Mouse (Mus musculus) cerebellum, adult 2 months (tissue): ENCODE results near the gene Rnf126. TPM values are rescaled to one million over a fixed set of nuclear protein-coding genes. Genes with fewer than 3 reads are reported as not detected.

Source experiments
- DNase-seq, 2 experiments: peaks; one replicate each; pipeline ENCODE4 v3.0.0; 2021
- H3K27ac ChIP-seq: fragments of 200-500 bp; 2 replicates; pipeline ENCODE4 v1.5.1; 2012; ENCODE audit warnings: low read length, control low read depth, inconsistent platforms; ENCODE audit not compliant: insufficient read depth
- H3K27me3 ChIP-seq: fragments of 200-500 bp; 2 replicates; pipeline ENCODE4 v1.6.1; 2012; ENCODE audit warnings: inconsistent platforms, mild to moderate bottlenecking, low read length, moderate library complexity; ENCODE audit not compliant: control insufficient read depth, insufficient read depth
- H3K4me1 ChIP-seq: fragments of 200-500 bp; 2 replicates; pipeline ENCODE4 v1.6.1; 2011; ENCODE audit warnings: low read length; ENCODE audit not compliant: control insufficient read depth, insufficient read depth
- H3K4me3 ChIP-seq: fragments of 200-500 bp; replicated peaks from 2 replicates; pipeline ENCODE3; 2011; ENCODE audit warnings: mild to moderate bottlenecking, low read depth, low read length, control low read depth; ENCODE audit not compliant: insufficient read depth
- CTCF ChIP-seq: fragments of 200-500 bp; IDR thresholded peaks from 2 replicates; pipeline ENCODE4 v1.5.1; 2011; ENCODE audit warnings: low read depth, mild to moderate bottlenecking, control low read depth, low read length, moderate library complexity, borderline replicate concordance; ENCODE audit not compliant: insufficient read depth
- POLR2A ChIP-seq: fragments of 200-500 bp; IDR thresholded peaks from 2 replicates; pipeline ENCODE4 v1.6.1; 2011; ENCODE audit warnings: low read length, control low read depth, borderline replicate concordance; ENCODE audit not compliant: insufficient read depth
- WGBS: fragments of 180-500 bp; shearing (Covaris S2); methylation state at CpG from one replicate; pipeline ENCODE4 v1.1.7; 2018; 5-methylcytosine and 5-hydroxymethylcytosine counted together
- polyA plus RNA-seq: library from polyadenylated mRNA; depleted of rRNA; stranded (reverse); fragments of >200 nt; gene quantifications from 2 replicates; pipeline ENCODE4 v1.2.3, GENCODE M21; 2012

The Rnf126 gene
- polyA plus RNA-seq, 1 experiment: 126 TPM

DNA sequence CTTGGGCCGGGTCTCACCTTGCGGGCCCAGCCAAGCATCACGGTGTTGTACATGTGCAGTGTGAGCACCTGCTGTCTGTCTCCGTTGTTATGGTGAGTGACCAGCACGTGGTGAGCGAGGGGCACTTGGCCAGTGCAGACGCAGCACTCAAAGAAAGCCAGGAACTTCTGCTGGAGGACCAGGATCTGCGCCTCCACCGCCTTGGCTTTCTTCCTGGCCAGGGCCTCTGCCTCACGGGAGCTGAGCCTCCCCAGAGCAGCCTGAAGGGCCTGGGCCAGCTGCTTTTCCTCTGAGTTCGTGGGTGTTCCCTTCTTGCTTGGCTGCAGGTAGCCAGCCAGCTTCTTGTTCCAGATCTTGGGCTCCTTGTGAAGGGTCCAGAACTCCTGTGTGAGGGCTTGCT, 23.6 kb downstream of the Rnf126 start:
- peaks cover 28% of the 10 kb centered on the region for H3K4me1 ChIP-seq
- H3K4me3 ChIP-seq: no peak overlapping the region
- H3K27ac ChIP-seq: peak overlapping the region; percentile 62
- peak; percentile 44 to 53 for DNase-seq
- H3K27me3 ChIP-seq: no peaks in the 10 kb centered on the region
- TF ChIP-seq CTCF (no peak), POLR2A (no peak)
- 11% methylated on average over 11 of the region's 11 CpGs for WGBS

DNA sequence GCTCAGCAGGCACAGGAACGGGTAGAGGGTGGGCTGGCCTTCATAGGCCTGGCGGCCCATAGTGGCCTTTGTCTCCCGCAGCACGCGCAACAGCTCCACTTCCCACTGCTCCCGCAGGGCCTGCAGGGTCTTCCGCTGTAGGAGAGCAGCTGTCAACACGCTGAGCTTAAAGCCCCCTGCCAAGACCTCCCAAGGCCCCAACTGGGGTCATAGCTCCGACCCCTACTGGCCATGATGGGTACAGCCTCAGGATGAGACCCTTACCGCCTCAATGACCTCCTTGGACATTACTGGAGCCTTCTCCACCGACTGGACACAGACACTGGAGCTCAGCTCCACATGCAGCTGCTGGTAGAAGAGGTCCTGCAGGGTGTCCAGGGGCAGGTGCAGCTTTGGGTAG, 25.9 kb downstream of the Rnf126 start:
- Histone ChIP-seq H3K4me1 (peaks cover 29% of the 10 kb centered on the region), H3K27me3 (no peaks in the 10 kb centered on the region), H3K4me3 (no peak overlapping the region), H3K27ac (no peak overlapping the region)
- no peak for DNase-seq
- TF ChIP-seq POLR2A: no peak
- peak; percentile 24; the same call in 1 of the 2 replicates for TF ChIP-seq CTCF
- 54% methylated on average over 11 of the region's 11 CpGs for WGBS

DNA sequence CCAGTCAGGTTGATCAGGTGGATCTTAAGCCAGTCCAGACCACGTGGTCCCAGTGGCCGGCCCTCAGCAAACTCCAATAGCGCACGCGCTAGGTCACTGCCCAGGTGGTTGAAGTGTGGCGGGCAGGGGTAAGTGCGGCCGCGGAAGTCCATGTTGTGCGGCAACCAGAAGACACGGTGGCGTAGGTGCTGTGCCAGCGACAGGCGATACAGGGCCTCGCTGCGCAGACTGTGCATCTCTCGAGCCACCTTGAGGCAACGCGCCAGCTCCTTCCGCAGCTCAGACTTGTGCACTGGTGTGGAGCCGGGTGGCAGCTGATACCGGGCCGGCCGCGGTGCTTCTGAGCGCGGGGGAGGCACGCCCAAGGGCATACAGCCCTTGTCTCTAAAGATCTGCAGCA, 27.5 kb downstream of the Rnf126 start:
- 94% methylated on average over 28 of the region's 28 CpGs for WGBS

DNA sequence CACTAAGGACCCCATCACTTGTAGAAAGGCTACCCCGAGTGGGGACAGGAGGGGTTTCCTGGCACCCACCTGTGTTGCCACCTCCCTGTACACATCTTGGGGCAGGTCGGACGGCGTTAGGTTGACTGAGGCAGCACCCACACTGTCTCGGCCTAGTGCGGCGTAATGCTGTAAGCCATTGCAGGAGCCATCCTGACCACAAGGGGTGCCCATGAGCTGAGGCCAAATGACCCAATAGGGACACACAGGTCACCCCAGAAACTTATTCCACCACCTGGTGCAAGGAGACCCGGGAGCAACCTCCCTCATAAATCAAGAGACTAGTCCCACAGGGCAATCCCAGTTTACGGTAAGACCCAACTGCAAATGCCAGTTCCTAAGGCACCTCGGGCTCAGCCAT, 28.5 kb downstream of the Rnf126 start:
- H3K4me3 ChIP-seq: no peak overlapping the region
- no peak overlapping the region for H3K27ac ChIP-seq
- 82% methylated on average over 10 of the region's 10 CpGs for WGBS
- TF ChIP-seq POLR2A (no peak), CTCF (peak; percentile 77)
- no peak for DNase-seq
- H3K27me3 ChIP-seq: no peaks in the 10 kb centered on the region
- peaks cover 10% of the 10 kb centered on the region for H3K4me1 ChIP-seq

More for the DNA sequence above, 27.5 kb downstream of the Rnf126 start:
- DNase-seq: no peak
- peaks cover 19% of the 10 kb centered on the region for H3K4me1 ChIP-seq
- TF ChIP-seq CTCF (no peak), POLR2A (no peak)
- no peaks in the 10 kb centered on the region for H3K27me3 ChIP-seq
- no peak overlapping the region for H3K27ac ChIP-seq
- no peak overlapping the region for H3K4me3 ChIP-seq

DNA sequence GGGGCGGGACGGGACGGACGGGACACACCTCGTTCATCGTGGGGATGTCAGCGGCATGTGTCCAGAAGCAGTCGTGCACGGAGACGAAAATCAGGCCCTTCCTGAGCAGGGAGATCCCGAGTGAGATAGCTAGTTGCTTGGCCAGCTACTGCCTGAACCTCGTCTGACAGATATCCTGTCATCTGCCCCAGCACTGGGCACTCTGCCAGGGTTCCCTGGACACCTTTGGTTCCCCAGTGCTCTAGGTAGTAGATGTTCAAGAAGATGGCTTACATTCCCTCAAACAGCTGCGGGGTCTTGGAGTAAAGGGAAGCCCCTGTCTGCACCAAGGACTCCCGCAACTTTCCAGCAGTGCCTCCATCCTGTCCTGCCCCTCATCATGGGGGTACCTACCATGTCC, 30.0 kb downstream of the Rnf126 start:
- TF ChIP-seq POLR2A (no peak), CTCF (no peak)
- H3K27me3 ChIP-seq: no peaks in the 10 kb centered on the region
- WGBS: 46% methylated on average over 14 of the region's 14 CpGs
- H3K4me1 ChIP-seq: peaks cover 3% of the 10 kb centered on the region; the same call in 1 of the 2 replicates
- no peak overlapping the region for H3K4me3 ChIP-seq
- peak; percentile 41 to 47 for DNase-seq
- H3K27ac ChIP-seq: no peak overlapping the region

DNA sequence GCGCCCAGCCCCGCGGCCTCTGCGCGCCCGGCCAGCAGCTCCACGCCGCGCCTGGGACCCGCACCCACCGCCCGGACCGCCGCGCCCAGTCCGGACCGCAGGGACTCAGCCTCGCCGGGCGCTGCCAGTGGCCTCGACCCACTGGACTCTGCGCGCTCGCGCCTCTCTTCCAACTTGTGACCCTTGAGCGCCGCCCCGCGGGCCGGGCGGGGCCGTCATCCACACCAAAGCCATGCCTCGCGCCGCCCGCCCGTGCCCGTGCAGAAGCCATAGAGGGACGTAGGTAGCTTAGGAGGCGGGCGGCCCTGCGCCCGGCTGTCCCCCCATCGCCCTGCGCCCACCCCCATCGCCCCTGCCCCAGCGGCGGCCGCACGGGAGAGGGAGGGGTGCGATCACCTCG, 31.4 kb downstream of the Rnf126 start:
- H3K27ac ChIP-seq: no peak overlapping the region
- H3K4me3 ChIP-seq: no peak overlapping the region
- DNase-seq: peak in 1 of 2 experiments; percentile 43
- H3K4me1 ChIP-seq: peaks cover 3% of the 10 kb centered on the region; the same call in 1 of the 2 replicates
- no peak for TF ChIP-seq CTCF
- no peak for TF ChIP-seq POLR2A
- no peaks in the 10 kb centered on the region for H3K27me3 ChIP-seq
- 55% methylated on average over 46 of the region's 52 CpGs for WGBS

DNA sequence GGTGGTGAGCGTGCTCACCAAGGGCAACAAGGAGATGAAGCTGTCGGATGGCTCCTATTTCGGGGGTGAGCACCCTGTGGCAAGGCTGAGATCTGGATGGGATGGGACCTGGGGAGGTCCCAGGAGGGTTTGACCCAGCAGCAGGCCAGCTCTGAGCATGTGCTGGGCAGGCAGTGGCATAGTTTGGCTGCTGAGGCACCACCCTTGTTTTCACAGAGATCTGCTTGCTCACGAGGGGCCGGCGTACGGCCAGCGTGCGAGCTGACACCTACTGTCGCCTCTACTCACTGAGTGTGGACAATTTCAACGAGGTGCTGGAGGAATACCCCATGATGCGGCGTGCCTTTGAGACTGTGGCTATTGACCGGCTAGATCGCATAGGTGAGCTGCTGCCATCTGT, 32.9 kb downstream of the Rnf126 start:
- H3K4me3 ChIP-seq: no peak overlapping the region
- whole genome bisulfite sequencing: 95% methylated on average over 15 of the region's 15 CpGs
- no peak for TF ChIP-seq CTCF
- no peak for TF ChIP-seq POLR2A
- no peak for DNase-seq
- H3K27me3 ChIP-seq: no peaks in the 10 kb centered on the region
- no peak overlapping the region for H3K27ac ChIP-seq
- peaks cover 7% of the 10 kb centered on the region for H3K4me1 ChIP-seq

DNA sequence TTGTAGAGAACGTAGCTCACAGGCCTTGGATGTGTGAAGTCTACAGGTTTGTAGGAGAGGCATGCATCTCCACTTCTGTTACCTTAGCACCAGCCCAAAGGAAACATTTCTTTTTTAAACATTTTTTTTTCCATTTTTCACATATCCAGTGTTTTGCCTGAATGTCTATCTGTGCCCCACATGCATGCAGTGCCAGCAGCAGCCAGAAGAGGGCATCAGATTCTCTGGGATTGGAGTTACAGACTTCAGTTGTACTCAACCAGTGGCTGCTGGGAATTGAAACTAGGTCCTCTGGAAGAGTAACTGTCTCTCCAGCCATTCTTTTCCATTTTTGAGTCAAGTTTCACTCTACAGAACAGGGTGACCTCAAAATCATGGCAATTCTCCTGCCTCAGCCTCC, 34.3 kb downstream of the Rnf126 start:
- H3K27ac ChIP-seq: no peak overlapping the region
- H3K4me1 ChIP-seq: peaks cover 14% of the 10 kb centered on the region
- 96% methylated on average over 1 of the region's 1 CpGs for WGBS
- no peak overlapping the region for H3K4me3 ChIP-seq
- peak in 1 of 2 experiments; percentile 53 for DNase-seq
- H3K27me3 ChIP-seq: no peaks in the 10 kb centered on the region
- peak; percentile 61 for TF ChIP-seq CTCF
- TF ChIP-seq POLR2A: no peak
